Mouse (Mus musculus): ENCODE results near the gene Rars. TPM values are rescaled to one million over a fixed set of nuclear protein-coding genes. Genes with fewer than 3 reads are reported as not detected.
"Not testable (repeated sequence)": the region's sequence is repeated elsewhere in the genome, so short reads cannot be mapped to it uniquely, and the experiment has no call there.

Rars gene
- polyA plus RNA-seq, 1 experiment from 2014 or later = 81.2 TPM

DNA sequence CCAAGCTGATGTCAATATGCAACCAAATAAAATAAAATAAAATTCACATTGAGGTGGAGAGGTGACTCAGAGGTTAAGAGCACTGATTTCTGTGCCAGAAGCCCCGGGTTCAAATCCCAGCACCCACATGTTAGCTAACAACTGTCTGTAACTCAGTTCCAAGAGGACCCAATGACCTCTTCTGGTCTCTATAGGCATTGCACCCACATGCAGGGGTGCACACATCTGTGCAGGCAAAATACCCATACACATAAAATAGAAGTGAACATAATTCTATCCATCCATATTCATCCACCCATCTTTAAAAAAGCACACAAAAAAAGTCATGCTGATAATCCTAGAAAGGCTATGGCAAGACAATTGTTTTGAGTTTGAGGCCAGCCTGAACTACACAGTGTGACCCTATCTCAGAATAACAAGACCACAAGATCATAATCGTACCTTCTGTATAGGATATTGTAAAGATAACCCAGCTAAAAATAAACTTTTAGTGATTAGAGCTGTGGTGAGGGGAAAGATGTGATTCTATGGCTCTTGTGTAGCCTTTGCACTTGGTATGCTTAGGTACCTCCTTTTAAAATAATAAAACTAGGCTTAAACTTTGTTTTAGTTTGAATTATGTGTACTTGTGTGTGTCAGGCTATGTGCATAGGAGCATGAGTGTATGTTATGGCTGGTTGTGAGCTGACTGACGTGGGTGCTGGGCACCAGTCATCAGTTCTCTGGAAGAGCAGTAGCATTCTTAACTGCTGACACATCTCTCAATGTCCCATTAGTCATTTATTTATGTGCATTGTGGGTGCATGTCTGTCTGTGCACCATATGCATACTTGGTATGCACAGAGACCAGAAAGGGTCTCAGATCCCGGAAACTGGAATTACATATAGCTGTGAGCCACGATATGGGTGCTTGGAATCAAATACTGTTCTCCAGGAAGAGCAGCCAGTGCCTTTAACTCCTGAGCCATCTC, 3.1 kb upstream of the Rars start:
- no peak for ATAC-seq (ENCODE audit: low FRiP score, low read depth)
- Histone ChIP-seq H3K9me3 (no peaks in the 10 kb centered on the region), H3K9ac (replicated peaks) (no peak overlapping the region), H3K4me1 (peaks cover 13% of the 10 kb centered on the region), H3K4me3 (no peak overlapping the region), H3K27me3 (no peaks in the 10 kb centered on the region), H3K4me2 (replicated peaks) (no peak overlapping the region), H3K27ac (replicated peaks) (peak overlapping the region; percentile 46), H3K36me3 (0 out of 2 replicates have a peak, but pooled peaks cover under 1% of the 10 kb centered on the region)
- 89% methylated on average over 5 of the region's 5 CpGs for WGBS

DNA sequence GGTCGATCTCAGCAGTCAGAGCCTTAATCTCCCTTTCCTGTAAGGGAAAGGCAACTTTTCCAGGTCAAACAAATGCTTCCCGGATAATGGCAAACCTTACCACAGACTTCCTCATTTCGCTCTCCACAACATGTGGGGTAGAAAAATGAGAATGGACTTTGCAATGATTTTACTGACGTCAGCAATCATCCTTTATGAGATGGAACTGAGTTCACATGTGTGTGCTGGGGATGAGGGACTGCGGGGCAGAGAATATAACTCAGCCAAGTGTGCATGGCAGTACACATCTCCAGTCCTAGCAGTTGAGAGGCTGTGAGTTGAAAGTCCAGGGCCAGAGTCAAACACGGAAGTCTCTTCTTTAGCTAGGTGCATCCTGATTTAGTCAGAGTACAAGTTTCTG, 1.0 kb downstream of the Rars start:
- Histone ChIP-seq H3K4me3 (peak overlapping the region; percentile 97), H3K27me3 (no peaks in the 10 kb centered on the region), H3K4me2 (replicated peaks) (peak overlapping the region; percentile 74), H3K9me3 (no peaks in the 10 kb centered on the region), H3K36me3 (peaks cover 33% of the 10 kb centered on the region), H3K9ac (replicated peaks) (peak overlapping the region; percentile 75; the same call in 1 of the 2 replicates), H3K27ac (replicated peaks) (no peak overlapping the region), H3K4me1 (peaks cover 17% of the 10 kb centered on the region)
- no peak for ATAC-seq (ENCODE audit: low FRiP score, low read depth)
- 91% methylated on average over 6 of the region's 6 CpGs for WGBS

DNA sequence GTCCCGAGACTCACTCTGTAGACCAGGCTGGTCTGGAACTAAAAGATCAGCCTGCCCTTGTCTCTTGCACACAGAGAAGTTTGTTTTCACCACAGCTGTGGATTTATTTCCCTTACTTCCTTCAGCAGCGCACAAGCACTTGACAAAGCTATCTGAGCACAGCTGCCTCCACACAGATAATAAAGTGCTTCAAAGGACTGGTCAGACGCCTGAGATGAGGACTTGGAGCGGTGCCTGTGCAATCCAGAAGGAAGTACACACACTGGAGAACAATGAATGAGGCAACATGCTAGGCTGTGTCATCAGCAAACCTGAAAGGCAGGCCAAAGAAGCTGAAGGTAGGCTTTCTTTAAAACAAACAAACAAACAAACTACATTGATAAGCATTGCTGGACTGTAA, 2.2 kb downstream of the Rars start:
- H3K9ac ChIP-seq (replicated peaks) = no peak overlapping the region
- ATAC-seq (ENCODE audit: low FRiP score, low read depth) = no peak
- H3K4me1 ChIP-seq = peaks cover 17% of the 10 kb centered on the region
- H3K4me2 ChIP-seq (replicated peaks) = no peak overlapping the region
- peaks cover 45% of the 10 kb centered on the region for H3K36me3 ChIP-seq
- no peak overlapping the region for H3K27ac ChIP-seq (replicated peaks)
- H3K27me3 ChIP-seq = no peaks in the 10 kb centered on the region
- H3K9me3 ChIP-seq = no peaks in the 10 kb centered on the region
- no peak overlapping the region for H3K4me3 ChIP-seq
- WGBS = 86% methylated on average over 4 of the region's 4 CpGs

DNA sequence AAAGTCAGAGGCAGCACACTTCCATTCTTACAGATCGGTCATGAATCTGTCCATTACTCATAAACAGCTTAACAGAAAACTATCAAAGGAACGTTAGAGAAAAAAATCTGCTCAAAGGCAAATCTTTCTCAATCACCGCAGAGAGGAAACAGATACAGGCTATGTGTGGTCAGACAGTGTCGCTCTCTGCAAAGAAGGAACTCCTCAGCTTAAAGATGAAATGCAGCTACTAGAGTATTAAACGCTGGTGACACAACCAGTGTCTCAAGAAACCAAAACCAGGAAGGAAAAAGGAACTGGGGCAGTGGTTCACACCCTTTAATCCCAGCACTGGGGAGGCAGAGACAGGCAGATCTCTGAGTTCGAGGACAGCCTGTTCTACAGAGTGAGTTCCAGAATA, 6.6 kb downstream of the Rars start:
- Histone ChIP-seq H3K9ac (replicated peaks) (no peak overlapping the region), H3K27me3 (no peaks in the 10 kb centered on the region), H3K27ac (replicated peaks) (no peak overlapping the region), H3K9me3 (no peaks in the 10 kb centered on the region), H3K4me1 (peaks cover 5% of the 10 kb centered on the region; the same call in 1 of the 2 replicates), H3K36me3 (peaks cover 82% of the 10 kb centered on the region), H3K4me3 (no peak overlapping the region), H3K4me2 (replicated peaks) (no peak overlapping the region)
- 95% methylated on average over 6 of the region's 6 CpGs for WGBS
- no peak for ATAC-seq (ENCODE audit: low FRiP score, low read depth)

DNA sequence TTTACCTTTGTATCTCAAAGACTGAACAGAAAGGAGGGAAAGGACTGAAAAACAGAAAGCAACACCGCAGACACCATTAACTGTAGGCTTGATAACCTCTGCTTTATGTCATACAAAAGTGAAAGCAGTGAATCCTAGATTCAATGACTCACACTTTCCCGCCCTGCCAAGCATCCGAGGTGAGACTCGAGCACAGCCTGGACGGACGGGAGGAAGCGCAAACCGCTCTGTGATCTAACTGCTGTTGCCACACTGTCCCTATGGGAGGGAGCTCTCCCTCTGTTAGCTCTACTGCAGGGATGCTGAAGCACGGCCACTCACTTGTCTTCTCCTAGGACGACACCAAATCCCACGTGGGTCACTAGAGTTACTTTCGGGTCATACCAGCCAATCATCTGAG, 18.0 kb downstream of the Rars start:
- WGBS = 92% methylated on average over 12 of the region's 12 CpGs
- Histone ChIP-seq H3K27ac (replicated peaks) (no peak overlapping the region), H3K4me3 (no peak overlapping the region), H3K27me3 (no peaks in the 10 kb centered on the region), H3K4me1 (no peaks in the 10 kb centered on the region), H3K36me3 (peaks cover 93% of the 10 kb centered on the region), H3K4me2 (replicated peaks) (no peak overlapping the region), H3K9me3 (no peaks in the 10 kb centered on the region), H3K9ac (replicated peaks) (no peak overlapping the region)
- ATAC-seq (ENCODE audit: low FRiP score, low read depth) = no peak

DNA sequence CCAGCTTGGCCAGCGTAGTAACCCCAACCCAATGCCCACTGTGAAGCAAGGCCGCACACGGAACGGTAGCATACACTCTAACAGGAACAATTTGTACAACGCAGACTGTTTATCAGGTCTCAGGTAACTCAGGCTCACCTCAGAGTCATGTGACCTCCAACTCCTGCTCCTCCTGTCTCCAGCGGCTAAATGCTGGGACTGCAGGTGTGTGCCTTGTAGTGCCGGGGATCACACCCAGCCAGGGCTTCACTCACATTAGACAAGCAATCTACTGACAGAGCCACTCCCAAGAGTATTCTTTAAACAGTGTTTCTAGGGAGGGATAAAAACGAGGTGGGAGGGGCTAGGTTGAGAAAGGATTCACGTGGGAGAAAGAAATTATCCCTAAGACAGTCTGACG, 22.8 kb downstream of the Rars start:
- H3K36me3 ChIP-seq = peaks cover 97% of the 10 kb centered on the region
- 89% methylated on average over 10 of the region's 10 CpGs for WGBS
- H3K27ac ChIP-seq (replicated peaks) = no peak overlapping the region
- H3K9ac ChIP-seq (replicated peaks) = no peak overlapping the region
- H3K27me3 ChIP-seq = no peaks in the 10 kb centered on the region
- H3K4me3 ChIP-seq = no peak overlapping the region
- H3K4me1 ChIP-seq = no peaks in the 10 kb centered on the region
- H3K4me2 ChIP-seq (replicated peaks) = no peak overlapping the region
- no peak for ATAC-seq (ENCODE audit: low FRiP score, low read depth)
- no peaks in the 10 kb centered on the region for H3K9me3 ChIP-seq

DNA sequence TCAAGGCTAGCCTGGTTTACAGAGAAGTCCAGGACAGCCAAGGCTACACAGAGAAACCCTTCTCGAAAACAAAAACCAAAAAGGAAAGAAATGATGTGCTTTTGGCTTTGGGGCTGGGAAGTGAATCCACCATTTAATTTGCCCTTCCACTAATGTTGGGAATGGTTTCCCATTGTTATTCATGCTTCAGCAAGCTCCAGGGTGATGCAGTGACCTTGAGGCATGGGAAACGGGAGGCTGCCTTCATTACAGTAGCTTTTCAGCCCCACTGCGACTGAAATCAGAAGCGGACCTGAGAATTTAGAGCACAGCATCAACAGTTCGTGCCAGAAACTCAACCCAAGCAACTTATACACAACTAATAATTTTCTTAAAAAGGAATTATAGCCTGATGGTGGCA, 33.0 kb downstream of the Rars start:
- Histone ChIP-seq H3K4me1 (peaks cover 12% of the 10 kb centered on the region; the same call in 1 of the 2 replicates), H3K9me3 (no peaks in the 10 kb centered on the region), H3K27ac (replicated peaks) (no peak overlapping the region), H3K9ac (replicated peaks) (no peak overlapping the region), H3K4me3 (no peak overlapping the region), H3K27me3 (peaks cover 38% of the 10 kb centered on the region), H3K36me3 (no peaks in the 10 kb centered on the region), H3K4me2 (replicated peaks) (no peak overlapping the region)
- 83% methylated on average over 5 of the region's 5 CpGs for WGBS
- ATAC-seq (ENCODE audit: low FRiP score, low read depth) = no peak

DNA sequence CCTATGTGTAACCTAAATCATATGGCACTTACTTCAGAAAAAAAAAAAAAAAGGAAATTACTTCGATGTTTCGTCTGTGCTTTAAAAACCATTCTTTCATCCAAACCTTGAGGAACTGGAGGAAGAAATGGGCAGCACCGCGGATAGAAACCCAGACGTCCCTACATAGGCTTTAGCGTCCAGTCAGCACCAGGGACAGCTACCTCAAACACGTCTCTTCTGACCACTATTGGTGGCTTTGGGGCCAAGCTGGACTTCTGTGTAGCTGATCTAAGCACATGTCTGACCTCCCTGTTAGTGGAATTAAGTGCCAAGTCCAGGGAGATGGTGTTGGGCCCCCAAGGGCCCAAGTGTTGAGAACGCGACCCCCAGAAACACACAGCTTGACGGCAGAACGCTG, 35.4 kb downstream of the Rars start, which contains the start of gene Fbll1:
TSS of gene Fbll1 (minus strand) at position 11 of the 400 bp plus-strand sequence.
- H3K4me3 ChIP-seq = peak within 1 kb of the TSS; percentile 79
- 9% methylated on average over 11 of the region's 11 CpGs for WGBS
- peak within 1 kb of the TSS; percentile 79 for H3K27ac ChIP-seq (replicated peaks)
- peak within 1 kb of the TSS; percentile 94 for H3K4me2 ChIP-seq (replicated peaks)
- H3K4me1 ChIP-seq = peaks cover 12% of the 10 kb centered on the region; the same call in 1 of the 2 replicates
- peak within 1 kb of the TSS; percentile 74 for H3K9ac ChIP-seq (replicated peaks)
- H3K36me3 ChIP-seq = no peaks in the 10 kb centered on the region
- H3K9me3 ChIP-seq = no peaks in the 10 kb centered on the region
- ATAC-seq (ENCODE audit: low FRiP score, low read depth) = 0 out of 2 replicates have a peak, but pooled peaks have one; percentile 35
- H3K27me3 ChIP-seq = peaks cover 59% of the 10 kb centered on the region

DNA sequence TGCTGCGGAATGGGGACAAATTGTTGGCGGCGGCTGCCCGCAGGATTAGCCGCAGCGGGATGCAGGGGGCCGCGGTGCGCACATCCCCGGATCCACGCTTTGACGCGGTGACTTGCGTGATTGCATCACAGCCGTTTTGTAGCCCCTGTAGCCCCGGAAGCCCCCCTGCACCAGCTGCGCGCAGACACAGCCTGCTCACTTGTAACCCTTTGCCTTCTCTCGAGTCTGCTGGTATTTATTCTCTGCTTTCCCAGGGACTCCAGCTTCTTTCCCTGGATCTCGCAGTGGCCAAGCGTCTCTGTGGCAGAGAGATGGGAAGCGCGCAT, 35.8 kb downstream of the Rars start:
- Histone ChIP-seq H3K9ac (replicated peaks) (peak overlapping the region; percentile 74), H3K4me1 (peaks cover 12% of the 10 kb centered on the region; the same call in 1 of the 2 replicates), H3K27ac (replicated peaks) (peak overlapping the region; percentile 79), H3K36me3 (no peaks in the 10 kb centered on the region), H3K4me2 (replicated peaks) (peak overlapping the region; percentile 94), H3K27me3 (peaks cover 60% of the 10 kb centered on the region), H3K9me3 (no peaks in the 10 kb centered on the region), H3K4me3 (peak overlapping the region; percentile 79)
- ATAC-seq (ENCODE audit: low FRiP score, low read depth) = peak; percentile 84
- WGBS = 2% methylated on average over 23 of the region's 23 CpGs

DNA sequence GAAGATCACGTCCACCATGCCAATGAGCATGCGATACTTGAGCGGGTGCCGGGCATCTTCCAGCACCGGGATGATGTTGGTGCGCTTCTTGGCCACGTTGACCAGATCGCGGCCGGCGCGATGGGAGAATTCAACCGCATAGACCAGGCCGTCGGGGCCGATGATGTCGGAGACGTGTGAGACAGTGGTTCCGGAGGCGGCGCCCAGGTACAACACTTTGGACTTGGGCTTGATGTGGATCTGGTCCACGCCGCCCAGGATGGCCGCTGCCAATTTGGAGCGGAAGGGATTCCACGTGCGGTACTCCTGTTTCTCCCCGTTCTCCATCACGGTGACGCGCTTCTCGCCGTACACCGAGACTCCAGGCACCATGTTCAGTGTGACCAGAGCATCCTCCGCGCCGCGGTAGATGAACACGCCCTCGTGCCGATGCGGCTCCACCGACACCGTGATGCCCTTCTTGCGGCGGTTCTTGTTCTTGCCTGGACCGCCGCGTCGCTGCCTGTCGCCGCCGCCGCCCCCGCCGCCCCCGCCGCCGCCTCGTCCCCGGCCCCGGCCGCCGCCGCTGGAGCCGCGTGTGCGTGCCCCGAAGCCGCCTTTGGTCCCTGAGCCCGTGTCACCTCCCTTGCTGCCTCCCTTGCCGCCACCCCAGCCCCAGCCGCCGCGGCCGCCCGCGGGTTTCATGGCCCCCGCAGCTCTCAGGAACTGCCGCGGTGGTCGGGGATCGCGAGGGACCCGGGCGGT, 36.4 kb downstream of the Rars start:
- Histone ChIP-seq H3K4me1 (peaks cover 12% of the 10 kb centered on the region; the same call in 1 of the 2 replicates), H3K9me3 (no peaks in the 10 kb centered on the region), H3K4me2 (replicated peaks) (peak overlapping the region; percentile 94), H3K27ac (replicated peaks) (peak overlapping the region; percentile 79), H3K27me3 (peaks cover 60% of the 10 kb centered on the region), H3K36me3 (no peaks in the 10 kb centered on the region), H3K9ac (replicated peaks) (peak overlapping the region; percentile 74), H3K4me3 (peak overlapping the region; percentile 79)
- ATAC-seq (ENCODE audit: low FRiP score, low read depth) = peak; percentile 65
- WGBS = 3% methylated on average over 83 of the region's 86 CpGs

DNA sequence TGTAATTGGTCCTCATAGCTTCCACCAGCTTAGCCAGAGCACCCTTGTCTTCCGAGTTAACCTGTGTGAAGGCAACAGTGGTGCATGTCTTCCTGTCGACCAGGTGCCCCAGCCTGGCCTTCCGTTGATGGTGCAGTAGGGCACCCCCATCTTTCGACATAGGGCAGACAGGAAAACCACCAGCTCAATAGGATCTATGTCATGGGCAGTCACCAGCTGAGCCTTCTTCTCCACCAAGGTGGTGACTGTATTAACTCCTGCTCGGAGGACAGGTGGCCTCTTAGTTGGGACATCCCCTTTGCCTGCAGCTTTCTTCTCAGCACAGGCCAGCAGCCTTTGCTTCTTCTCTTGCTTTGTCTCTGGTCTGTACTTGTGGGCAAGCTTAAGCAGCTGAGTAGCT, 41.5 kb downstream of the Rars start:
- not testable (repeated sequence) for H3K9ac ChIP-seq (replicated peaks); H3K4me3 ChIP-seq; ATAC-seq (ENCODE audit: low FRiP score, low read depth); H3K9me3 ChIP-seq; H3K4me1 ChIP-seq; H3K27ac ChIP-seq (replicated peaks); H3K4me2 ChIP-seq (replicated peaks)
- WGBS = 89% methylated on average over 5 of the region's 5 CpGs
- Histone ChIP-seq H3K36me3 (peaks cover 15% of the 10 kb centered on the region), H3K27me3 (peaks cover 36% of the 10 kb centered on the region)

DNA sequence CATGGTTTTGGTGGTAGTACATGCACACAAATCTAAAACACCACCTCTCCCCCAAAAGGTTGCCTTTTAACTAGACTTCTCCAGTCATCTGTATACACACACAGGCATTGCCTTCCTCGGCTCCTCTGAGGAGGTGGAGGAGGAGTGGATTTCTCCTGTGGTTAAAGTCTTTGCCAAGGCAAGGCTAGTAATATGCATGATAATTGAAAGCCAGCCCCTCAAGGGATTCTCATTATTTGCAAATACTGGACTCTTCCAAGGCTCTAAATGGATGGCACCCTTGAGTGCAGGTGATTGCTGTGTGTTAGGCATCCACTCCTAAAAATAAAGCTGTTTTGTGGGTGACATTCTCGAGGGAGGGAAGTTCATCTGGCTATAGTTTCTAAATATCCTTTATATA, 45.9 kb downstream of the Rars start:
- Histone ChIP-seq H3K9me3 (no peaks in the 10 kb centered on the region), H3K4me2 (replicated peaks) (no peak overlapping the region), H3K36me3 (peaks cover 36% of the 10 kb centered on the region), H3K27ac (replicated peaks) (no peak overlapping the region), H3K27me3 (no peaks in the 10 kb centered on the region), H3K4me1 (no peaks in the 10 kb centered on the region), H3K9ac (replicated peaks) (no peak overlapping the region), H3K4me3 (no peak overlapping the region)
- no peak for ATAC-seq (ENCODE audit: low FRiP score, low read depth)
- 53% methylated on average over 2 of the region's 2 CpGs for WGBS

All from midbrain, embryonic 12.5 days (tissue).